Mouse (Mus musculus): Measurements from ENCODE around the gene Ogfod2. TPM values are rescaled to one million over a fixed set of nuclear protein-coding genes. Genes with fewer than 3 reads are reported as not detected.
A peak's percentile ranks its signal among the peaks of the same experiment; 100 is the strongest.

Ogfod2 gene
- polyA plus RNA-seq (2012): 8.6 and 8.7 TPM in 2 replicates

- peaks cover 58% of the 10 kb centered on the region for H3K4me1 ChIP-seq (ENCODE audit: control insufficient read depth)
- peaks cover 3% of the 10 kb centered on the region for H3K9me3 ChIP-seq (ENCODE audit: control insufficient read depth, low read length)
- H3K36me3 ChIP-seq (ENCODE audit: control insufficient read depth): peaks cover 18% of the 10 kb centered on the region
- peak within 1 kb of the TSS; percentile 87 for H3K4me3 ChIP-seq (replicated peaks)
- H3K27me3 ChIP-seq (ENCODE audit: control insufficient read depth): no peaks in the 10 kb centered on the region
- no peak for TF ChIP-seq TAL1 (IDR thresholded peaks at IDR 0.05; ENCODE audit: low read length)
- no peak for TF ChIP-seq GATA1 (IDR thresholded peaks at IDR 0.05; ENCODE audit: low read length)
Measured at GRCm38 (mm10) chr5:124111742-124112497, at the start of gene Ogfod2. Gene Ogfod2 (plus strand): TSS chr5:124112297.

DNA sequence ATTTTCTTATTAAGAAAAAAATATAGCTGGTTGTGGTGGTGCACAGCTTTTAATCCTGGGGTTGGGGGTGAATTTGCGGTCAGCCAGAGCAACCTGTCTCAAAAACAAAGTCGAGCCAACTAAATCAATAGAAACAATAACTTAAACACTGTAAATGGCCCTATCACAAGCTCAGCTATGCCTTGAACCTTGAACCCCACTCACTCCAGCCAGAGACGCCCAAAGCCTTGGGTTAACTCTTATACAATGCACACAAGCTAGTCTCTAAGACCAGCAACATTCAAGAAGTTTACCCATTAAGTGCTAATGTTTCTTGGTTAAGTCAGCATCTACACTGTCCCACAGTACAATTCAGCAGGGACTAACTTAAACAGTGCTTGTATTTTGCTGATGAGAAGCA is 42.4 kb upstream of the Ogfod2 start:
- Histone ChIP-seq H3K4me3 (replicated peaks) (no peak overlapping the region), H3K36me3 (ENCODE audit: control insufficient read depth) (peaks cover 12% of the 10 kb centered on the region), H3K27me3 (ENCODE audit: control insufficient read depth) (no peaks in the 10 kb centered on the region), H3K9me3 (ENCODE audit: control insufficient read depth, low read length) (no peaks in the 10 kb centered on the region), H3K4me1 (ENCODE audit: control insufficient read depth) (peaks cover 7% of the 10 kb centered on the region)
- TF ChIP-seq GATA1 (IDR thresholded peaks at IDR 0.05; ENCODE audit: low read length) (no peak), TAL1 (IDR thresholded peaks at IDR 0.05; ENCODE audit: low read length) (no peak)

GRCm38 (mm10) chr5:124073682-124074081 is 38.4 kb upstream of the Ogfod2 start:
- H3K4me1 ChIP-seq (ENCODE audit: control insufficient read depth): peaks cover 25% of the 10 kb centered on the region

DNA sequence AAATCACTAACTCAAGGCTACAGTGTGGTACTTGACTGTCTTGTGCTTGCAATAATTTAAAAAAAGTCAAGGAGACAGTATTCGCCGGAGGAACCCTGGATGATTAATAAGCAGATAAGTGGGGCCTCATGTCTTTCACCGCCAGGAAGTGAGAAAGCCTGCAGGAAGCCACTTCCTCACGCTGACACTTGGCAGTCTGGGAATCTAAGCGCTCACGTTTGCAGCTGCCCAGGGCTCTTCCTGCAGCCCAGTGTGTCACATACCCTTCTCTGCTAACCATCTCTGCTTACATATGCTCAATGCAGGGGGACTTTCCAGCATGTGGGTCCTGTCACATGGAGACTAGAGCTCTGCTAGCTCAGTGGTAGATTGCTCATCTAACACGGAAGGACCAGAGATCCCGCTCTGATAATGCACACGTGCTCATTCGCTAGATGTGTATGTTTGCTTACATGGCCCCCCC is 37.2 kb upstream of the Ogfod2 start:
- Histone ChIP-seq H3K9me3 (ENCODE audit: control insufficient read depth, low read length) (no peaks in the 10 kb centered on the region), H3K27me3 (ENCODE audit: control insufficient read depth) (no peaks in the 10 kb centered on the region), H3K4me1 (ENCODE audit: control insufficient read depth) (peaks cover 25% of the 10 kb centered on the region), H3K4me3 (replicated peaks) (no peak overlapping the region), H3K36me3 (ENCODE audit: control insufficient read depth) (peaks cover 19% of the 10 kb centered on the region)
- TF ChIP-seq GATA1 (IDR thresholded peaks at IDR 0.05; ENCODE audit: low read length) (no peak), TAL1 (IDR thresholded peaks at IDR 0.05; ENCODE audit: low read length) (no peak)

More at GRCm38 (mm10) chr5:124073682-124074081, 38.4 kb upstream of the Ogfod2 start:
- Histone ChIP-seq H3K4me3 (replicated peaks) (no peak overlapping the region), H3K27me3 (ENCODE audit: control insufficient read depth) (no peaks in the 10 kb centered on the region), H3K9me3 (ENCODE audit: control insufficient read depth, low read length) (no peaks in the 10 kb centered on the region), H3K36me3 (ENCODE audit: control insufficient read depth) (peaks cover 19% of the 10 kb centered on the region)
- TF ChIP-seq TAL1 (IDR thresholded peaks at IDR 0.05; ENCODE audit: low read length) (no peak), GATA1 (IDR thresholded peaks at IDR 0.05; ENCODE audit: low read length) (no peak)

GRCm38 (mm10) chr5:124075716-124076115 is 36.4 kb upstream of the Ogfod2 start:
- H3K4me3 ChIP-seq (replicated peaks): no peak overlapping the region
- H3K27me3 ChIP-seq (ENCODE audit: control insufficient read depth): no peaks in the 10 kb centered on the region
- no peaks in the 10 kb centered on the region for H3K9me3 ChIP-seq (ENCODE audit: control insufficient read depth, low read length)
- TF ChIP-seq TAL1 (IDR thresholded peaks at IDR 0.05; ENCODE audit: low read length) (0 out of 3 replicates have a peak, but pooled peaks have one; percentile 18), GATA1 (IDR thresholded peaks at IDR 0.05; ENCODE audit: low read length) (no peak)
- H3K4me1 ChIP-seq (ENCODE audit: control insufficient read depth): peaks cover 31% of the 10 kb centered on the region
- H3K36me3 ChIP-seq (ENCODE audit: control insufficient read depth): peaks cover 19% of the 10 kb centered on the region

DNA sequence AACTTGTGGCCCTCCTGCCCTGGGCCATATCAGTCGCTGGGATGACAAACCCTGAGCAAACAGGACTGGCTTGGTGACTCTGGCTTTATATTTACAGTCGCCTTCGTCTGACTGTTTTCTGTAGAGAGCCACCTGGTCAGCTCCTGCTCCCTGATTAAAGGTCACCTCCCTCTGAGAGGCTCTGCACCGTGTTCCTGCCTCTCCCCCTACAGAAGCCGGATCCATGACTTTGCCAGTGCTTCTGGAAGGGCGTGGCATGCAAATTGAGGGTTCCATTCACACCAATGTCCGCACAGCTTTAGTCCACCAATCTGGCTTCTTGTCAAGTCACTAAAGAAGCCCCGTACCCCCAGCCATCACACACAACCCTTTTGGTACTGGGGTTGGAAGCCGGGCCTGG is 35.5 kb upstream of the Ogfod2 start:
- Histone ChIP-seq H3K9me3 (ENCODE audit: control insufficient read depth, low read length) (no peaks in the 10 kb centered on the region), H3K36me3 (ENCODE audit: control insufficient read depth) (peaks cover 19% of the 10 kb centered on the region), H3K4me1 (ENCODE audit: control insufficient read depth) (peaks cover 31% of the 10 kb centered on the region), H3K4me3 (replicated peaks) (no peak overlapping the region), H3K27me3 (ENCODE audit: control insufficient read depth) (no peaks in the 10 kb centered on the region)
- TF ChIP-seq TAL1 (IDR thresholded peaks at IDR 0.05; ENCODE audit: low read length) (no peak), GATA1 (IDR thresholded peaks at IDR 0.05; ENCODE audit: low read length) (no peak)

GRCm38 (mm10) chr5:124077241-124077640 is 34.9 kb upstream of the Ogfod2 start:
- Histone ChIP-seq H3K4me1 (ENCODE audit: control insufficient read depth) (peaks cover 28% of the 10 kb centered on the region), H3K9me3 (ENCODE audit: control insufficient read depth, low read length) (no peaks in the 10 kb centered on the region), H3K36me3 (ENCODE audit: control insufficient read depth) (peaks cover 15% of the 10 kb centered on the region), H3K27me3 (ENCODE audit: control insufficient read depth) (no peaks in the 10 kb centered on the region), H3K4me3 (replicated peaks) (no peak overlapping the region)
- TF ChIP-seq GATA1 (IDR thresholded peaks at IDR 0.05; ENCODE audit: low read length) (no peak), TAL1 (IDR thresholded peaks at IDR 0.05; ENCODE audit: low read length) (no peak)

GRCm38 (mm10) chr5:124077856-124078460 is 34.1 kb upstream of the Ogfod2 start:
- Histone ChIP-seq H3K27me3 (ENCODE audit: control insufficient read depth) (no peaks in the 10 kb centered on the region), H3K9me3 (ENCODE audit: control insufficient read depth, low read length) (no peaks in the 10 kb centered on the region), H3K36me3 (ENCODE audit: control insufficient read depth) (peaks cover 15% of the 10 kb centered on the region), H3K4me1 (ENCODE audit: control insufficient read depth) (peaks cover 29% of the 10 kb centered on the region), H3K4me3 (replicated peaks) (no peak overlapping the region)
- no peak for TF ChIP-seq GATA1 (IDR thresholded peaks at IDR 0.05; ENCODE audit: low read length)
- TF ChIP-seq TAL1 (IDR thresholded peaks at IDR 0.05; ENCODE audit: low read length): no peak

DNA sequence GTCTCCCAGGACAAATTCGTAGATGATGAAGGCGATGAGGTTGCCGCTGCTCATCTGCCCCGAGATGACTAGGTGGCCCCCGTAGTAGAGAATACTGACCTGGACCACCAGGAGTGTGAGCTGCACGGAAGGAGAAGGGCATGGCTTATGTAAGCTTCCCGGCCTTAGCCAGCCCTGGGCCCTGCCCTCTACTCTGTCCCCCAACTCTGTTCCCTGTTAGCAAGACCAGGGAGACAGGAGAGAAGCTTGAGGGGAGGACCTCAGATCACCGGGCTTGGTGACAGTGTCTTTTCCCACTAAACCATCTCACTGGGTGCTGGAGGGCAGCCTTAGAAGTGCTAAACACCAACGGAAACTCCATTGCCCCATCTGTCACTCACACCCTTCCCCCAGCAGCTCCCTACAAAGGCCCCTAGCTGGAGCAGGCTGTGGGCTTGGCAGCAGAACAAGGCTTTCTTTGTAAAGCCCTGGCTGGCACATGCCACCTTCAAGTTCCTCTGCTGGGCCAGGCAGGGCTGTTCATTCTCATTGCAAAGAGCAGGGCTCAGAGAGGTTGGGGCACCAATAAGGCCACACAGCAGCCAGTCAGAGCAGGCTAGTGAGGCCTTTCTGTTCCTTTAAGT is 33.2 kb upstream of the Ogfod2 start:
- Histone ChIP-seq H3K4me1 (ENCODE audit: control insufficient read depth) (peaks cover 33% of the 10 kb centered on the region), H3K9me3 (ENCODE audit: control insufficient read depth, low read length) (no peaks in the 10 kb centered on the region), H3K36me3 (ENCODE audit: control insufficient read depth) (peaks cover 12% of the 10 kb centered on the region), H3K27me3 (ENCODE audit: control insufficient read depth) (no peaks in the 10 kb centered on the region), H3K4me3 (replicated peaks) (no peak overlapping the region)
- no peak for TF ChIP-seq TAL1 (IDR thresholded peaks at IDR 0.05; ENCODE audit: low read length)
- TF ChIP-seq GATA1 (IDR thresholded peaks at IDR 0.05; ENCODE audit: low read length): no peak
